Mouse (Mus musculus): ENCODE measurements at regions not wholly inside any gene's neighbourhood (a gene's known extent, or its start where the extent isn't known, plus 50 kb on each side); places are given as distances from the start of the nearest gene placed in this dataset.
"Not testable (repeated sequence)": the region's sequence is repeated elsewhere in the genome, so short reads cannot be mapped to it uniquely, and the experiment has no call there.

DNA sequence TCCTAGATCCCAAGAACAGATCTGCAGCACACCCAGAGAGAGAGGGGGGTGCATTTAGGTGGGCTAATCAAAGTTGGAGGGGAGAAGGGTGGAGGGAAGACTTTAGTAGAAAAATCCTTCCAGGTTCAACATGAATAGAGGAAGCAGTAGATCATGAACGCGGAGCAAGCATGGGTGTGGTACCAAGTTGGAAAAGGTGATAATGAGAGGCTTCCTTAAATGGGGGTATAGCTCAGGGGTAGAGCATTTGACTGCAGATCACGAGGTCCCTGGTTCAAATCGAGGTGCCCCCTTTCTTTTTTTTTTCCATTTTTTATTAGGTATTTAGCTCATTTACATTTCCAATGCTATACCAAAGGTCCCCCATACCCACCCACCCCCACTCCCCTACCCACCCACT is 54.0 kb upstream of the Krba1 start:
- 55% methylated on average over 4 of the region's 4 CpGs for WGBS (ENCODE audit: insufficient replicate concordance)
- H3K27ac ChIP-seq; ATAC-seq (ENCODE audit: insufficient read depth); H3K9ac ChIP-seq (replicated peaks); H3K4me2 ChIP-seq (ENCODE audit: low read depth); H3K27me3 ChIP-seq (ENCODE audit: control insufficient read depth, insufficient read depth, low read length); H3K4me3 ChIP-seq (ENCODE audit: insufficient read depth in 1 of 2, low read depth in 2 of 2, low read length in 2 of 2); H3K4me1 ChIP-seq (replicated peaks; ENCODE audit: control insufficient read depth in 2 of 2, insufficient read depth in 2 of 2, low read length in 1 of 2); DNase-seq (ENCODE audit: low read depth in 3 of 3, low spot score in 3 of 3); H3K9me3 ChIP-seq (ENCODE audit: control insufficient read depth, low read length); H3K36me3 ChIP-seq (replicated peaks; ENCODE audit: control insufficient read depth, insufficient read depth, low read depth): not testable (repeated sequence)

DNA sequence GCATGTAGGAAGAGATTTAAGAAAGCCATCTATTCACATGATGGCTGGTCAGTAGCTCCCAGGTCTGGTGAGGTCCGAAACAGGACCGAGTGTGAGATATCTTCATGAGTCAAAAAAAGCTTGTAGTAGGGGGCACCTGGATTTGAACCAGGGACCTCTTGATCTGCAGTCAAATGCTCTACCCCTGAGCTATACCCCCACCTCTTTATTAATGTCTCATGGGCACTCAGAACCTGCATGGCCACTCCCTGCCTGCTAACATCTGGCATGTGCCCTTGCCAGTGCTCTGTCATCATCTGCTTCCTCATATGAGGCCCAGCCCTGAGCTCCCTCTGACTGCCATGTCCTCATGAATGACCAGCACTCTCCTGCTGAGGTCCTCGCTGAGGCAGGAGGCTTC is 58.4 kb upstream of the Krba1 start:
- not testable (repeated sequence) for H3K4me3 ChIP-seq (ENCODE audit: insufficient read depth in 1 of 2, low read depth in 2 of 2, low read length in 2 of 2); H3K4me2 ChIP-seq (ENCODE audit: low read depth); ATAC-seq (ENCODE audit: insufficient read depth); H3K9ac ChIP-seq (replicated peaks); DNase-seq (ENCODE audit: low read depth in 3 of 3, low spot score in 3 of 3); H3K4me1 ChIP-seq (replicated peaks; ENCODE audit: control insufficient read depth in 2 of 2, insufficient read depth in 2 of 2, low read length in 1 of 2); H3K27ac ChIP-seq; H3K9me3 ChIP-seq (ENCODE audit: control insufficient read depth, low read length); H3K27me3 ChIP-seq (ENCODE audit: control insufficient read depth, insufficient read depth, low read length); H3K36me3 ChIP-seq (replicated peaks; ENCODE audit: control insufficient read depth, insufficient read depth, low read depth)
- 49% methylated on average over 3 of the region's 3 CpGs for WGBS (ENCODE audit: insufficient replicate concordance)

DNA sequence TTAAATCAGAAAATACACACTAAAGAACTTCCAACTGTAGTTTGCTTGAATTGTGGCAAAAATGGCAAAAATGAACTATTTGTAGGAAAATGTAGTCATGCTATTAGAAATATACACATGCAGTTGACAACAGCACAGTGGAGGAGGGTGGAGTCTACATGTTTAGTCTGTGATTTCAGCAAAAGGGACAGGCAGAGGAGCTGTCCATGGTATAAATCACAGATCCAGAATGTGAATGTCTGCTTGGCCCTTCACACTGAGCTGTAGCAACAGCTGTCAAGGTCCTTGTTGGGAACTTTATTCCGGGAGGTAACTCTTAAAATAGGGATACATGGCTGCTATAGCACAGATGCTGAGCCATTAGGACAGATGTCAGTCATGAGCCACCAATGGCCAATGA is 107.4 kb upstream of the Krba1 start:
- DNase-seq (ENCODE audit: low read depth in 3 of 3, low spot score in 3 of 3), result no peak
- no peak overlapping the region for H3K4me2 ChIP-seq (ENCODE audit: low read depth)

GRCm38 (mm10) chr6:48279646-48280045 is 115.7 kb upstream of the Krba1 start:
- DNase-seq (ENCODE audit: low read depth in 3 of 3, low spot score in 3 of 3), result not testable (repeated sequence)
- 38% methylated on average over 1 of the region's 1 CpGs for WGBS (ENCODE audit: insufficient replicate concordance)

More for the DNA sequence above, 107.4 kb upstream of the Krba1 start:
- Histone ChIP-seq H3K9ac (replicated peaks) (no peak overlapping the region), H3K9me3 (ENCODE audit: control insufficient read depth, low read length) (no peaks in the 10 kb centered on the region), H3K4me1 (replicated peaks; ENCODE audit: control insufficient read depth in 2 of 2, insufficient read depth in 2 of 2, low read length in 1 of 2) (no peaks in the 10 kb centered on the region), H3K27ac (no peak overlapping the region), H3K4me3 (ENCODE audit: insufficient read depth in 1 of 2, low read depth in 2 of 2, low read length in 2 of 2) (no peak overlapping the region), H3K36me3 (replicated peaks; ENCODE audit: control insufficient read depth, insufficient read depth, low read depth) (no peaks in the 10 kb centered on the region), H3K27me3 (ENCODE audit: control insufficient read depth, insufficient read depth, low read length) (no peaks in the 10 kb centered on the region)
- no peak for ATAC-seq (ENCODE audit: insufficient read depth)
- 35% methylated on average over 1 of the region's 1 CpGs for WGBS (ENCODE audit: insufficient replicate concordance)
- no peak for TF ChIP-seq CTCF (IDR thresholded peaks at IDR 0.05; ENCODE audit: low read depth)
- no peak for TF ChIP-seq EP300 (IDR thresholded peaks at IDR 0.05; ENCODE audit: low read depth)

DNA sequence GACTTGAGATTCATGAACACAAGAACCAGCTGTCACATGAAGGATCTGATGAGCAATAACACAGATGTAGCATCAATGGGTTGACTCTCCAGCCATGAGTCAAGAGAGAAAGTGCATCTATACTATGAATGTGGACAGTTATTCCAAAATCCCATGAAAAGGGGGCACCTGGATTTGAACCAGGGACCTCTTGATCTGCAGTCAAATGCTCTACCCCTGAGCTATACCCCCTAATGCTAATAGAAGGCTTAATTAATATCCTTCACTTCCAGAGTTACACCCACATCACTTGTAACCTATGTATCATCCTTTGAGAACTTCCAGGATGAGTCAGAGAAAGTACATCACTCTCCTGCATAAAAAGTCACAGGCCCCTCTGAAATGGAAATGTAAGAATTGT is 133.8 kb upstream of the Krba1 start:
- not testable (repeated sequence) for H3K4me1 ChIP-seq (replicated peaks; ENCODE audit: control insufficient read depth in 2 of 2, insufficient read depth in 2 of 2, low read length in 1 of 2); H3K27me3 ChIP-seq (ENCODE audit: control insufficient read depth, insufficient read depth, low read length); H3K9ac ChIP-seq (replicated peaks); H3K36me3 ChIP-seq (replicated peaks; ENCODE audit: control insufficient read depth, insufficient read depth, low read depth); DNase-seq (ENCODE audit: low read depth in 3 of 3, low spot score in 3 of 3); H3K4me2 ChIP-seq (ENCODE audit: low read depth); H3K9me3 ChIP-seq (ENCODE audit: control insufficient read depth, low read length); H3K27ac ChIP-seq; ATAC-seq (ENCODE audit: insufficient read depth); H3K4me3 ChIP-seq (ENCODE audit: insufficient read depth in 1 of 2, low read depth in 2 of 2, low read length in 2 of 2)

More at GRCm38 (mm10) chr6:48279646-48280045, 115.7 kb upstream of the Krba1 start:
- ATAC-seq (ENCODE audit: insufficient read depth); H3K4me1 ChIP-seq (replicated peaks; ENCODE audit: control insufficient read depth in 2 of 2, insufficient read depth in 2 of 2, low read length in 1 of 2); H3K4me2 ChIP-seq (ENCODE audit: low read depth); H3K27ac ChIP-seq; H3K9me3 ChIP-seq (ENCODE audit: control insufficient read depth, low read length); H3K4me3 ChIP-seq (ENCODE audit: insufficient read depth in 1 of 2, low read depth in 2 of 2, low read length in 2 of 2); H3K36me3 ChIP-seq (replicated peaks; ENCODE audit: control insufficient read depth, insufficient read depth, low read depth); H3K27me3 ChIP-seq (ENCODE audit: control insufficient read depth, insufficient read depth, low read length); H3K9ac ChIP-seq (replicated peaks): not testable (repeated sequence)

- not testable (repeated sequence) for H3K27ac ChIP-seq; H3K27me3 ChIP-seq (ENCODE audit: control insufficient read depth, insufficient read depth, low read length); H3K9ac ChIP-seq (replicated peaks); DNase-seq (ENCODE audit: low read depth in 3 of 3, low spot score in 3 of 3); H3K4me2 ChIP-seq (ENCODE audit: low read depth); H3K36me3 ChIP-seq (replicated peaks; ENCODE audit: control insufficient read depth, insufficient read depth, low read depth); ATAC-seq (ENCODE audit: insufficient read depth); H3K4me3 ChIP-seq (ENCODE audit: insufficient read depth in 1 of 2, low read depth in 2 of 2, low read length in 2 of 2); H3K9me3 ChIP-seq (ENCODE audit: control insufficient read depth, low read length); H3K4me1 ChIP-seq (replicated peaks; ENCODE audit: control insufficient read depth in 2 of 2, insufficient read depth in 2 of 2, low read length in 1 of 2)
Measured at GRCm38 (mm10) chr6:48252989-48253388, 142.4 kb upstream of the Krba1 start.
